Mouse (Mus musculus) thymus, adult 2 months (tissue): Measurements from ENCODE around the gene Rasal3. TPM values are rescaled to one million over a fixed set of nuclear protein-coding genes. Genes with fewer than 3 reads are reported as not detected.
A peak's percentile ranks its signal among the peaks of the same experiment; 100 is the strongest.

Experiments
- DNase-seq: peaks from one replicate; pipeline ENCODE4 v3.0.0; 2021
- H3K27ac ChIP-seq: fragments of 200-500 bp; 2 replicates; pipeline ENCODE4 v1.5.1; 2012; ENCODE audit warnings: low read length, control low read depth; ENCODE audit not compliant: control insufficient read depth, insufficient read depth
- H3K27me3 ChIP-seq: fragments of 200-500 bp; 2 replicates; pipeline ENCODE4 v1.6.1; 2012; ENCODE audit warnings: mild to moderate bottlenecking, low read length, moderate library complexity, mixed read lengths; ENCODE audit not compliant: control insufficient read depth, insufficient read depth
- H3K36me3 ChIP-seq: fragments of 200-500 bp; 2 replicates; pipeline ENCODE4 v1.6.1; 2012; ENCODE audit warnings: mild to moderate bottlenecking, low read length, moderate library complexity; ENCODE audit not compliant: control insufficient read depth, insufficient read depth
- H3K4me1 ChIP-seq: fragments of 200-500 bp; replicated peaks from 2 replicates; pipeline ENCODE4 v1.6.1; 2012; ENCODE audit warnings: low read length; ENCODE audit not compliant: control insufficient read depth, insufficient read depth
- H3K4me3 ChIP-seq: fragments of 200-500 bp; 2 replicates; pipeline ENCODE4 v1.5.1; 2012; ENCODE audit warnings: mild to moderate bottlenecking, low read length, control low read depth, moderate library complexity; ENCODE audit not compliant: control insufficient read depth, insufficient read depth
- CTCF ChIP-seq: fragments of 200-500 bp; IDR thresholded peaks from 2 replicates; pipeline ENCODE4 v1.5.1; 2012; ENCODE audit warnings: mild to moderate bottlenecking, control low read depth, low read length, moderate library complexity, borderline replicate concordance; ENCODE audit not compliant: control insufficient read depth, poor library complexity, insufficient read depth; ENCODE audit errors: extremely low read depth
- POLR2A ChIP-seq: fragments of 200-500 bp; IDR thresholded peaks from 2 replicates; pipeline ENCODE4 v1.6.1; 2012; ENCODE audit warnings: mild to moderate bottlenecking, low read length, control low read depth, moderate library complexity; ENCODE audit not compliant: control insufficient read depth, poor library complexity, insufficient read depth; ENCODE audit errors: extremely low read depth
- WGBS: fragments of 180-500 bp; shearing (Covaris S2); methylation state at CpG from one replicate; pipeline ENCODE4 v1.1.7; 2018; 5-methylcytosine and 5-hydroxymethylcytosine counted together
- polyA plus RNA-seq: library from polyadenylated mRNA; depleted of rRNA; stranded (reverse); fragments of >200 nt; gene quantifications from 2 replicates; pipeline ENCODE4 v1.2.3, GENCODE M21; 2012; rRNA removed

Gene Rasal3
- polyA plus RNA-seq = 541 and 555 TPM in 2 replicates

- H3K27ac ChIP-seq = peak within 1 kb of the TSS; percentile 82
- peak; percentile 78 for DNase-seq
- peak within 1 kb of the TSS; percentile 65 for H3K4me3 ChIP-seq
- TF ChIP-seq POLR2A (no peak), CTCF (peak; percentile 24; the same call in 1 of the 2 replicates)
- 3% methylated on average over 8 of the region's 8 CpGs for WGBS
- peaks cover 24% of the 10 kb centered on the region for H3K4me1 ChIP-seq
- H3K36me3 ChIP-seq = peaks cover 12% of the 10 kb centered on the region
- H3K27me3 ChIP-seq = no peaks in the 10 kb centered on the region
These were observed at the start of gene Rasal3 for GRCm38 (mm10) chr17:32403417-32403816. TSS of gene Rasal3 (minus strand) at chr17:32403583.

DNA sequence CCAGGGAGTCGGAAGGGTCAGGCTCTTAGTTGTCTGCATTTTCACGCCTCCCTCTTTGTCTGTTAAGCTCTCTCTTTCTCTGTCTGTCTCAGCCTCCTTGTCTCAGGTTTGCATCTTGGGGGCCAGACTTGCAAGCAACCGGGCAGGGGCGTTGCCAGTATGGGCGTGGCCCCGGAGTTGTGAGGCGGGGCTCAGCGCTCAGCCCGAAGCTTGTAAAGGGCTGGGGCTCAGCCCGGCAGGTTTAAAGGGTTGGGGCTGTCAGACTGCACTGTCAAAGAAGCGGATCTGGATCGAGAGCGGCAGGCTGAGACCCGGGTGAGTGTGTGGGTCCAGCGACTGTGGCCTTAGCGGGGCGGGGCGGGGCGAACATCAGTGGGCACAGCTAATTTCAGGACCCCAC, 49.1 kb upstream of the Rasal3 start, which contains the start of gene Cyp4f39:
Cyp4f39 (plus strand) TSS at position 242 of the 400 bp plus-strand sequence.
- DNase-seq = peak; percentile 43
- Histone ChIP-seq H3K27me3 (no peaks in the 10 kb centered on the region; the same call in 1 of the 2 replicates), H3K27ac (no peak within 1 kb of the TSS), H3K4me3 (no peak within 1 kb of the TSS), H3K36me3 (no peaks in the 10 kb centered on the region), H3K4me1 (peaks cover 6% of the 10 kb centered on the region; the same call in 1 of the 2 replicates)
- TF ChIP-seq CTCF (no peak), POLR2A (no peak)
- 13% methylated on average over 19 of the region's 19 CpGs for WGBS

DNA sequence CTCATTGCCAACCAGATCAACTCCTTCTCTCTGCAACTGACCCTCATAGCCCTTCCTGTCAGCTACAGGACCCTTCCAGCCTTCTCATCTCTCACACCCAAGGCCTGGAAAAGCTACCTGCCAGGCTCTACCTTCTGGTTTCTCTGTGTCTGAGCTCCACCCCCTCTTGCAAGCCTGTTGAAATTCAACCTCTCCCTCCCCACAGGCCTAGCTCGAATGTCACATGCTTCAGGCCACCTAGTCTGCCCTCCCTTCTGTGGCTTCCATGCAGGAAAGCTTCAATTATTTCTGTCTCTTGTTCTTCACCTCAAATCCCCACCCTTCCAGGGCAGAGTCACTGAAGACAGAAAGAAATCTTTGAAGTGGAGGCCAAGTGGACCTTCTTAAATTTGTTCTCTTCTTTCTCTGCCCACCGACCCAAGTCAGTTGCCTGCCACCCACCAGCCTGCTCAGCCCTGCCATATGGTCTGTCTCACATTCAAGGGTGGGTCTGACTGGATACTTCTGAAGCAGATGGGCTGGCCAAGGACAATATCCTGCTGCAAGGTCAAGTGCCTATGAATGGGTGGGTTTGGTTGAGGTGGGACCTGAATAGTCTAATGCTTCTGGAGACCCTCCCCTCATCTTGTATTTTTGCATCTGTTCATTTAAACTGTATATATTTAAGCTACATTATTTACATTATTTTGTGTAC, 47.6 kb upstream of the Rasal3 start:
- no peak for TF ChIP-seq POLR2A
- no peak for TF ChIP-seq CTCF
- Histone ChIP-seq H3K27ac (no peak overlapping the region), H3K36me3 (no peaks in the 10 kb centered on the region), H3K27me3 (no peaks in the 10 kb centered on the region; the same call in 1 of the 2 replicates), H3K4me1 (peaks cover 6% of the 10 kb centered on the region; the same call in 1 of the 2 replicates), H3K4me3 (no peak overlapping the region)
- DNase-seq = no peak
- 34% methylated on average over 2 of the region's 2 CpGs for WGBS

DNA sequence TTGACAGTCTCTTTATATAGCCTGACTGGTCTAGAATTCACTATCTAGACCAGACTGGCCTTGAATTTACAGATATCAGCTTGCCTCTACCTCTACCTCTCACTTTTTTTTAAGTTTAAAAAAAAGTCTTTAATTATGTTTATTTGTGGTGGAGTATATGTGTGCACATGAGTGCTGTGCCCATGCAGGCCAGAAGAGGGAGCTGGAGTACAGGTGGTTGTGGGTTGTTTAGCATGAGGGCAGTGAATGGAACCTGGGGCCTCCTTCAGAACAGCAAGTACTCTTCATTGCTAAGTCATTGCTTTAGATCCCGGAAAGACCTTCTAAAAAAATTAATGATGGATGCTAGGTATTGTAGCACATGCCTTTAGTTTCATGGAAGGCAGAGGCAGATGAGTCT, 45.7 kb upstream of the Rasal3 start:
- Histone ChIP-seq H3K27me3 (no peaks in the 10 kb centered on the region), H3K4me3 (no peak overlapping the region), H3K36me3 (no peaks in the 10 kb centered on the region), H3K27ac (no peak overlapping the region), H3K4me1 (peaks cover 6% of the 10 kb centered on the region; the same call in 1 of the 2 replicates)
- no peak for DNase-seq
- TF ChIP-seq POLR2A (no peak), CTCF (no peak)
- WGBS = 100% methylated on average over 1 of the region's 1 CpGs

DNA sequence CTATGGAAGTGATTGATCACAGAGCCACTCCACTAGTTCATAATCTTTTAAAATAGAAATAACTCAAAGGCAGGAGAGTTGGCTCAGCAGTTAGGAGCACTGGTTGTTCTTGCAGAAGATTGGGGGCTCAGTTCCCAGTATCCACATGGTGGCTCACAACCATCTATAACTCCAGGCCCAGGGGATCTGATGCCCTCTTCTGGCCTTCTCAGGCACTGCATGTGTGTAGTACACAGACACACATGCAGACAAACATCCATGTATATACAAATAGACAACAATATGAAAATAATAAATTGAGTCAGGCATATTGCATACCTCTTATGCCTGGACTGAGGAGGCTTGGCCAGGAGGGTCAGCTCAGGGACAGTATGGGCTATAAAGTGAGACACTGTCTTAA, 43.8 kb upstream of the Rasal3 start:
- H3K4me1 ChIP-seq = no peaks in the 10 kb centered on the region
- no peak overlapping the region for H3K4me3 ChIP-seq
- H3K27me3 ChIP-seq = no peaks in the 10 kb centered on the region
- H3K27ac ChIP-seq = no peak overlapping the region
- DNase-seq = no peak
- H3K36me3 ChIP-seq = no peaks in the 10 kb centered on the region
- TF ChIP-seq POLR2A (no peak), CTCF (no peak)

GRCm38 (mm10) chr17:32445016-32445415, 41.6 kb upstream of the Rasal3 start:
- TF ChIP-seq POLR2A = no peak
- no peak for TF ChIP-seq CTCF
- DNase-seq = no peak
- Histone ChIP-seq H3K27ac (no peak overlapping the region; the same call in 1 of the 2 replicates), H3K27me3 (no peaks in the 10 kb centered on the region), H3K4me1 (no peaks in the 10 kb centered on the region), H3K4me3 (no peak overlapping the region), H3K36me3 (no peaks in the 10 kb centered on the region)
- 87% methylated on average over 5 of the region's 5 CpGs for WGBS
